Mouse (Mus musculus) spleen, embryonic (tissue): ENCODE results near the gene Ebf1.

Experiments
- CTCF ChIA-PET: fragments of 350-600 bp; sonication (Branson Sonifier 250); formaldehyde crosslinking; loops from one replicate; lab custom pipeline; 2022; lab: Charles Lee

Ebf1 gene

GRCm38 (mm10) chr11:44815991-44816390, 198.9 kb downstream of the Ebf1 start:
- CTCF ChIA-PET = no interaction called here

- CTCF ChIA-PET = no interaction called here
These were observed 205.2 kb downstream of the Ebf1 start for GRCm38 (mm10) chr11:44822312-44822711.

GRCm38 (mm10) chr11:44832227-44832939, 215.3 kb downstream of the Ebf1 start:
- CTCF ChIA-PET = interaction anchor here (0.8 kb wide), 1 partner anchor 38 kb away, joined by 3 read pairs; no protein-coding TSS in a partner anchor

GRCm38 (mm10) chr11:44832940-44833254, 215.8 kb downstream of the Ebf1 start:
- CTCF ChIA-PET = interaction anchor here (0.8 kb wide), 1 partner anchor 38 kb away, joined by 3 read pairs; no protein-coding TSS in a partner anchor

GRCm38 (mm10) chr11:44833351-44833996, 216.4 kb downstream of the Ebf1 start:
- CTCF ChIA-PET = interaction anchor here (0.8 kb wide), 1 partner anchor 37 kb away, joined by 3 read pairs; no protein-coding TSS in a partner anchor

GRCm38 (mm10) chr11:44835166-44835565, 218.0 kb downstream of the Ebf1 start:
- CTCF ChIA-PET = interaction anchor here (0.6 to 0.7 kb wide), 4 partner anchors 14 to 370 kb away, joined by 3 to 12 read pairs (median 9); no protein-coding TSS in a partner anchor

GRCm38 (mm10) chr11:44837592-44837991, 220.5 kb downstream of the Ebf1 start:
- CTCF ChIA-PET = no interaction called here

- CTCF ChIA-PET = interaction anchor here (0.7 kb wide), 3 partner anchors 26 to 706 kb away, joined by 3 to 8 read pairs (median 3); no protein-coding TSS in a partner anchor
These were observed 224.3 kb downstream of the Ebf1 start for GRCm38 (mm10) chr11:44841127-44842056.

- CTCF ChIA-PET = interaction anchor here (0.5 kb wide), 1 partner anchor 9 kb away, joined by 3 read pairs; no protein-coding TSS in a partner anchor
These were observed 234.8 kb downstream of the Ebf1 start for GRCm38 (mm10) chr11:44851874-44852273.

- CTCF ChIA-PET = no interaction called here
These were observed 235.8 kb downstream of the Ebf1 start for GRCm38 (mm10) chr11:44852921-44853320.

GRCm38 (mm10) chr11:44854496-44854895, 237.4 kb downstream of the Ebf1 start:
- CTCF ChIA-PET = no interaction called here

- CTCF ChIA-PET = no interaction called here
These were observed 244.0 kb downstream of the Ebf1 start for GRCm38 (mm10) chr11:44861108-44861507.

- CTCF ChIA-PET = no interaction called here
These were observed 246.8 kb downstream of the Ebf1 start for GRCm38 (mm10) chr11:44863910-44864309.

- CTCF ChIA-PET = no interaction called here
These were observed 249.5 kb downstream of the Ebf1 start for GRCm38 (mm10) chr11:44866476-44867149.

- CTCF ChIA-PET = interaction anchor here (0.6 kb wide), 1 partner anchor 26 kb away, joined by 3 read pairs; no protein-coding TSS in a partner anchor
These were observed 250.3 kb downstream of the Ebf1 start for GRCm38 (mm10) chr11:44867433-44867832.

- CTCF ChIA-PET = no interaction called here
These were observed 256.8 kb downstream of the Ebf1 start for GRCm38 (mm10) chr11:44873876-44874275.

GRCm38 (mm10) chr11:44875171-44875570, 258.1 kb downstream of the Ebf1 start:
- CTCF ChIA-PET = no interaction called here

GRCm38 (mm10) chr11:44881056-44881683, 264.1 kb downstream of the Ebf1 start:
- CTCF ChIA-PET = no interaction called here

- CTCF ChIA-PET = no interaction called here
These were observed 265.4 kb downstream of the Ebf1 start for GRCm38 (mm10) chr11:44882476-44882970.

- CTCF ChIA-PET = no interaction called here
These were observed 267.2 kb downstream of the Ebf1 start for GRCm38 (mm10) chr11:44884337-44884736.
